Mouse (Mus musculus): Measurements from ENCODE around the gene Ajuba.

GRCm38 (mm10) chr14:54560527-54561242, 16.7 kb downstream of the Ajuba start:
- no peak for TF ChIP-seq CTCF (IDR thresholded peaks at IDR 0.05; ENCODE audit: low read depth)
- TF ChIP-seq EP300 (optimal IDR thresholded peaks at IDR 0.05), result no peak

All from stomach, postnatal 0 days (tissue).